Mouse (Mus musculus): Measurements from ENCODE around the gene Lemd1.

Lemd1 gene

DNA sequence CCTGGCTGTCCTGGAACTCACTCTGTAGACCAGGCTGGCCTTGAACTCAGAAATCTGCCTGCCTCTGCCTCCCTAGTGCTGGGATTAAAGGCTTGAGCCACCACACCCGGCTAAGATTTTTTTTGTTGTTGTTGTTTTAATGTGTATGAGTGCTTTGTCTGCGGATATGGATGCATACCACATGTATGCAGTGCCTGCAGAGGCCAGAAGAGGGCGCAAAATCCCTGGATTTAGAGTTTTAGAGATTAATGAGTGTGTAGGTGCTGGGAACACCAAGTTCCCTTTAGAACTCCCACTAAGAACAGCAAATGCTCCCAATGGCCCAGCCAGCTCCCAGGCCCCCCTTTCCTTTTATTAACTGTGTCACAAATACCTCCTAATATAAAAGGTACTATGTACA lies 25.4 kb upstream of the Lemd1 start:
- DNase-seq (ENCODE audit: low spot score), result no peak

GRCm38 (mm10) chr1:132168115-132168767 lies 23.0 kb upstream of the Lemd1 start:
- DNase-seq (ENCODE audit: low spot score), result no peak

- DNase-seq (ENCODE audit: low spot score), result no peak
Observed at GRCm38 (mm10) chr1:132170698-132171097, 20.5 kb upstream of the Lemd1 start.

- DNase-seq (ENCODE audit: low spot score), result no peak
Observed at GRCm38 (mm10) chr1:132171619-132172018, 19.6 kb upstream of the Lemd1 start.

GRCm38 (mm10) chr1:132186303-132186702 lies 4.9 kb upstream of the Lemd1 start:
- no peak for DNase-seq (ENCODE audit: low spot score)

DNA sequence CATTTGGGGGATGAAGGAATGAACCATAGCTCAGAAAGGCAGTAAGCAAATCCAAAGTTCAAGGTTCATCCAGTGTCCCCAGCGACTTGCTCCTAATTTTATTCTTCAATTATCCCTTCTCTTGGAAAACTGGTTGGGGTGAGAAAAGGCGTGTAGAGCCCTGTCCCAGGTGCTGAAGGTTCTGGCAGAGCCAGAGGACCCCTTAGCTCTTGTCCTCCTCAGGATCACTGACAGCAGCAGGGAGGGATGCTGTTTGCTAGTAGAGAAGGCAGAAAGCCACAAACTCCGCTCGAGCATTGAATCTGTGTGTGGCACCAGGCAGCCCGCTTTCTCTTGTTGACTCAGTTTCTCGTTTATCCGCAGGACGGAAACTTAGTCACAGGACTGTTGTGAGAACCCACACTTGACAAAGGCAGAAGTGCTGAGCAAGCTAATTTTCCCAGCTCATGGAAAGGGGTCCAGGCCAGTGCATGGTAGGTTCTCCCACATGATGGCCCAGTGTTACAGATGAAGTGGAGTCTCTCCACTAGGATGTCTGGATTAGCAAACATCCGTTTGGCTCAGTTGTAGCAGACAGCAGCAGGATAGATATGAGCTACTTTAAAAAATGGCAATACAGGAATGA lies 2.7 kb upstream of the Lemd1 start:
- no peak for DNase-seq (ENCODE audit: low spot score)

DNA sequence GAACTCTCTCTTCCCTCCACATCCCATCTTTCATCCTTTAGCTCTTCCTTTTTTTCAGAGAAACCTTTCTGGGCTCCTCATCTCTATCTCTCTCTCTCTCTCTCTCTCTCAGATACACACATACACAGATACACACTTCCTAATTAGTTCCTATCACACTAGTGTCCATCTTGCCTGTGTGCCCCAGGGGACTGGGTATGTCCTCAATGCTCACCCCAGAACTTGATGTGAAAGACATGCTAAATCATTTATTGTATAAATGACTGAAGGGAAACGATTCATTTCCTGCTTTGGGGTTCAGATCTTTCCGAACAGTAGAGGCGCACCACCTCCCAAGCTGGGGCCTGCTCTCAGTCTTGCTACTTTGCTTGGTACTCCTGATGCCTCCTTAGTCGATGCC lies 2.0 kb upstream of the Lemd1 start:
- no peak for DNase-seq (ENCODE audit: low spot score)

GRCm38 (mm10) chr1:132190040-132190513 lies 1.2 kb upstream of the Lemd1 start:
- DNase-seq (ENCODE audit: low spot score), result no peak

DNA sequence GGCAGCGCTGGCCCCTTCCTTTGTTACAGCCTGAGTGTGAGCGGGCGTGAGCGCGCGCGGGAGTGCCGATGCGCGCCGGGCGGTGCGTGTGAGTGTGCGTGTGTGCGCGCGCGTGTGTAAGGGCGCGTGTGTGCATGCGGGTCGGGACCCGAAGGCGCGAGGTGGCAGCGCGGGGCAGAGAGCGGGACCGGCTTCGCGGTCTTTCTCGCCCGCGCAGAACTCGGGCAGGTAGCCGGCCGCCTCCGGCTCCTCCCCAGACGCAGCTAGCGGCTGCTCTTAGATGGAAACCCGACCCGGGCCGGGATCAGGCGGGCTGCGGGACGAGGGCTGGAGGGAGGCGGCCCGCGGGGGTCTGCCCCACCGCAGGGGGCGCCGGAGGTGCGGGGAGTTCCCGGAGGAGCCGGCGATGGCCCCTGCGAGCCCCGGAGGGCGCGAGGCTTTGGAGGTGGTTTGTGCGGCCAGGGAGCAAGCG lies 574 bp upstream of the Lemd1 start:
- no peak for DNase-seq (ENCODE audit: low spot score)

DNA sequence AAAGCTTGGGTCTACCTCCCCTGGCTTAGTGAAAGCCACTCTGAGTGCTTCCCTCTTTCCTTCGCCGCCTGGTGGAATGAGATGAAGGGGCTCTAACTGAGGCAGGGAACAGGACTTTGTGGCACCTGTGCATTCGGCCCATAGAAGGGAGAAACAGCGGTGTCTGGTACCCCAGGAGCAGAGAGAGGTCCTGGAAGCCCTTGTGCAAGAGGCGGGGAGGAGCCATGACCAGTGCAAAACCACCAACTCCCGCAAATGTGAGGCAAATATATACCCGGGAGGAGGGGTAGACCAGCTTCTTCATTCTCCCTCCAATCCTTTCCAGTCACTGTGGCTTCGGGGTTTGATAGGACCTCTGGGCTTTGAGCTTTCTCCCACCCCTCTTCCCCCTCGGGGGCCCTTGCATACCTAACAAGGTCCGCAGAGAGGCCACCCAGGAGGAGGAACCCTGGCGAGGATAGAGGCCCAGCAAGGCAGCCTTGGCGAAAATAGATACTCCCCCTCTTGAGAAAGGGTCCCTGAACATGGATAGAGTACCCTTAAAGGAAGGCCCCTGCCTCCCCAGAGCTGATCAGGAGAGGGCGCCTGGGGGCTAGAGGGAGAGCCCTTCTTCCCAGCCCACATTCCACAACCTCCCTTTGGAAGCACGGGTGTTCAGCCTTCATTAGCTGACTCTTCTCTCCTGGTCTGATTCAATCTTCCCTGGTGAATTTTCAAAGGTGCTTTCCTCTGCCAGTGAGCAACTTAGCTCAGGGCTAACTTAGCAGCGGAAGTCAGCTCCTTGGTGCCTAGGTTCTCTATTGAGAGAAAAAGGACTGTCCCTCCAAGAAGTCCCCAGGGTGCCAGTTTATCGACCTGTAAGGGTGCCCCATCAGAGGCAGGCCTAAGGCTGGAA lies 802 bp downstream of the Lemd1 start:
- DNase-seq (ENCODE audit: low spot score), result no peak

GRCm38 (mm10) chr1:132193806-132194205 lies 2.6 kb downstream of the Lemd1 start:
- no peak for DNase-seq (ENCODE audit: low spot score)

DNA sequence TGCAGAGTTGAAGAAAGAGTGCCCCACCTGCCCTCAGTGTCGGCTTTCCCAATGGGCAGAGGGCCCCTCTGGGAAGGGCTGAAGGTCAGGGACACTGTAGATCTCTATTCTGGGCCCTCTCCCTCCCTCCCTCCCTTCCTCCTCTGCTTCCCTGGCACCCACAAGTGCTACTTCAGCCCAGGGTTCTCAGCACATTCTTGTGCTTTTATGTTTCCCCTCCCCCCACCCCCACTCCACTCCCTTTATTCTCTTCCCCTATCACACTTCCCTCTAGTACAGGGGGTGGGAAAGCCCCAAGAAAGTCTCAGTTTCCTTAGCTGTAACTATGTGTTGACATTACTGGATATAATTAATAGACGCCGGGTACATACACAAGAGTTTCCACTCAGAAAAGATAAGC lies 3.4 kb downstream of the Lemd1 start:
- no peak for DNase-seq (ENCODE audit: low spot score)

- no peak for DNase-seq (ENCODE audit: low spot score)
Observed at GRCm38 (mm10) chr1:132195100-132195499, 3.9 kb downstream of the Lemd1 start.

DNA sequence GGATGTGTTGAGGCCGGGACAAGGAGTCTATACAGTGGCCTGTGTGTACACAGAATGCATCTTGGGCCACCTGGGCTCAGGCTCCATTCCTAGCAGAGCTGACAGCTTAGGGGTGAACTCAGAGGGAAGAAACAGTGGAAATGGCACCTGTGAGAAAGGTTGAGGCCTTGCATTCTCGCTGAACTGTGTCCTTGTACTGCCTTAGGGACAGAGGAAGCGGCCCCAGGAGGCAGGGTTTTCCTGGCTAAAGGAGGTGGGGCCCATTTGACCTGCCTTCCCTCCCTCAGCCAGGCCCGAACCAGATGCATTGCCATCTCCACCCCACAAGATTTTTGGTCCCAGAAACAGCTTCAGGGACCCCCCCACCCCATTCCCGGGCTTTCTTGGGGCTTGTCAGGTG lies 4.5 kb downstream of the Lemd1 start:
- DNase-seq (ENCODE audit: low spot score), result no peak

DNA sequence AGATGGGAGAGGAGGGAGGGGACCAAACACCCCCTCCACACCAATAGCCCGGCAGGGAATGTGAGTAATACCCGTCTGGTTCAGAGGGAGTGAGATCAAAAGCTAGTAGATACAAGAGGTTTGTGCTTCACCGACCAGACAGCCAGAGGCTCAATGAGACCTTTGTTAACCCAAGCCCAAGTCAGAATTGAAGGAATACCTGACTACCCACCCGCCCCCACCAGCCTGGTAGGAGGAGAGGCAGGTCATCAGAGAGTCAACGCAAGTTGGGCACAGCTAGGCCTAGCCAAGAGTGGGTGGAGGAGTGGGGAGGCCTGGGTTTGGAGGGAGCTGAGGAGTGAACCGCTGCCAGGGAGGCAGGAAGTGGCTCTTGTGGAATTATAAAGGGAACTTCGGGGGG lies 5.1 kb downstream of the Lemd1 start:
- no peak for DNase-seq (ENCODE audit: low spot score)

GRCm38 (mm10) chr1:132197666-132198065 lies 6.4 kb downstream of the Lemd1 start:
- no peak for DNase-seq (ENCODE audit: low spot score)

GRCm38 (mm10) chr1:132198401-132199071 lies 7.3 kb downstream of the Lemd1 start:
- DNase-seq (ENCODE audit: low spot score), result no peak

GRCm38 (mm10) chr1:132199244-132199643 lies 8.0 kb downstream of the Lemd1 start:
- DNase-seq (ENCODE audit: low spot score), result no peak

DNA sequence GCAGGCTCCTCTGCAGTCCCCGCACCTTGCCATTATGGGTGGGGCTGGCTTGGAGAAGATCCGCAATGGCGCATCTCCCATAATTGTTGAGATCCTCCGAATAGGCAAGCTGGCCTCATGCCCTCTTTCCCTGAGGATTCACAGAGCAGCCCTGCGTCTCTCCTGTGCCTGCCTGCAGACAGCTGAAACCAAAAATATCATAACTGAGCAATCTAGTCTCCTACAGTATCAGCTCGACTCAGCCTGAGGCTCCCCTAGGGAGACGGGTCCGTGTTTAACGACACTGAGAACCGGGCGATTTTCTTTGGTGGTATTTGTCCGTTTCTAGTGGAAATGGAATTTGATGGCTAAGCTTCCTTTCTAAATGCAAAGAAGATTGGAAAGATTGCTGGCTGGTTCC lies 8.7 kb downstream of the Lemd1 start:
- DNase-seq (ENCODE audit: low spot score), result no peak

- DNase-seq (ENCODE audit: low spot score), result no peak
Observed at GRCm38 (mm10) chr1:132200562-132201510, 9.6 kb downstream of the Lemd1 start.

DNA sequence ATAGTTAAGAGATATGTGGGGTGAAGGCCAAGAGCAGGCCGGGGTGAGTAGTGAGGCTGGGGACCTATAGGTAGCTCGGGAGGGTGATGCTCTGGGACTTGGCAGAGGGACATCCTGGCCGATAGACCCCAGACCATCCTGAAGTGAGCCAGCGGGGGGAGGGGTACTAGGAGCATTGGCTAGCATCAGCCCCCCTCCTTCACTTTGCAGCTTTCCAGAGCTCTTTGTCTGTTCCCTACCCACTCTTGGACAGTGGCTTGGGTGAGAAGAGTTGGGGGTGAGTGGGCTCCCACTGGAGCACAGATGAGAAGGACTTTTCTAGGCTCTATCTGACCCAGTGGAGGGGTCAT lies 10.3 kb downstream of the Lemd1 start:
- no peak for DNase-seq (ENCODE audit: low spot score)
